Mouse (Mus musculus) bone marrow macrophage, adult 2 months (primary cell): ENCODE results near the gene Sh3glb2. TPM values are rescaled to one million over a fixed set of nuclear protein-coding genes. Genes with fewer than 3 reads are reported as not detected.

ENCODE experiments used
- H3K27ac ChIP-seq: 2 replicates; pipeline ENCODE4 v1.5.1; 2012; ENCODE audit warnings: low read depth, low read length; ENCODE audit not compliant: insufficient read depth
- H3K4me1 ChIP-seq: 2 replicates; pipeline ENCODE4 v1.6.1; 2012; ENCODE audit warnings: low read length; ENCODE audit not compliant: control insufficient read depth, insufficient read depth
- H3K4me3 ChIP-seq: 2 replicates; pipeline ENCODE4 v1.5.1; 2012; ENCODE audit warnings: mild to moderate bottlenecking, low read length, moderate library complexity; ENCODE audit not compliant: insufficient read depth
- CTCF ChIP-seq: IDR thresholded peaks from 2 replicates; pipeline ENCODE4 v1.5.1; 2012; ENCODE audit warnings: low read depth, mild to moderate bottlenecking, low read length, moderate library complexity
- POLR2A ChIP-seq: IDR thresholded peaks from 2 replicates; pipeline ENCODE4 v1.6.1; 2012; ENCODE audit warnings: mild to moderate bottlenecking, low read depth, low read length, borderline replicate concordance
- polyA plus RNA-seq: library from polyadenylated mRNA; stranded (reverse); fragments of >200 nt; gene quantifications from 2 replicates; pipeline ENCODE4 v1.2.4, GENCODE M21; 2012; ENCODE audit not compliant: missing spikeins, insufficient read depth, insufficient read length

Sh3glb2 gene
- polyA plus RNA-seq, 1 experiment = 45.1 TPM

DNA sequence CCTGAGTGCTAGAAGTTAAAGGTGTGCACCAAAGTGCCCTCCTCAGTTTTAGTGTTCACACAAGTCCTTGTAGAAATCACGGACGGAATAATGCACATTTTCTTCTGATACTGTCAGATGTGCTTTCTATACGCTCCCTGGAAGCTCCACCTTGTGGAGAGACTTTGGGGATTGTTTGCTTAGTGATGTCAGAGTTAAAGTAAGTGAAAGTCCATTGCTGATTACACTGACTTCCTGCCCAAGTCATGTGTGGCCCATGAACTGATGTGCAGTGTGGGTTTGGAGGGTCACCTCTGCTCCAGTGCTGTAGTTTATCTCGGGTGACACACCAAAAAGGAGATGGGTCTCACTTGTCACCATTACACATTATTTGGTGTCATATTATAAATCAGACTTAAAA lies 39.9 kb downstream of the Sh3glb2 start:
- TF ChIP-seq POLR2A (no peak), CTCF (no peak)
- no peak overlapping the region for H3K27ac ChIP-seq

DNA sequence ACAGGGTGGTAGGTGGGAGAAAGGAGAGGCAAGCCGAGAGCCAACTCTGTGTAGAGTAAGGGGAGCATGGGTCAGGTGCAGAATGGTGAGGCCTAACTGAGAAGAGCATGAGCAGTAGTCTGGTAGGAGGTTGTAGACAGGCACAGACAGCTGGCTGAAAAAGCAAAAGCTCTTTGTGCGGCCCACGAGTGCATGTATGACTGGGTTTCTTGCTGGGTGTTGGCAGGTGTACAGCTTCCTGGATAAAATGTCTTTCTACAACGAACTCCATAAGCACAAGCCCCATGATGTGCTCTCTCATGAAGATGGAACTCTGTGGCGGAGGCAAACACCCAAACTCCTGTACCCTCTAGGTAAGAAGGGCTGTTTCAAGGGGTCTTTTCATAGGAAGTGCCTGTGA lies 42.2 kb downstream of the Sh3glb2 start:
- no peak for TF ChIP-seq POLR2A
- TF ChIP-seq CTCF = no peak
- no peak overlapping the region for H3K4me3 ChIP-seq
- H3K27ac ChIP-seq = no peak overlapping the region
- no peaks in the 10 kb centered on the region for H3K4me1 ChIP-seq

More for the DNA sequence above, 39.9 kb downstream of the Sh3glb2 start:
- no peak overlapping the region for H3K4me3 ChIP-seq
- H3K4me1 ChIP-seq = no peaks in the 10 kb centered on the region

DNA sequence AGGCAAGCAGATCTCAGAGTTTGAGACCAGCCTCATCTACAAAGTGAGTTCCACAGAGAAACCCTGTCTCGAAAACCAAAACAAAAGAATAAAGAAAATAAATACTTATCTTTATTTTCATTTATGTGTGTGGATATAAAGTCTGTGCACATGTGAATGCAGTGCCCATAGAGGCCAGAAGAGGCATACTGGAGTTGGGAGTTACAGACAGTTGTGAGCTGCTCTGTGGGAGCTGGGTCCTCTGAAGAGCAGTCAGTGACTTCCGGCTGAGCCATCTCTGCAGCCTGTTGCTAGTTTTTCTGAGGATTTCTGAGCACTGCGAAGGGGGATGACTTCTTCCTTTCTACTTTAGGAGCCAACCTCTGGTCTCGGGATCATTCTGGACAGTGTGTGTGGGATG lies 43.0 kb downstream of the Sh3glb2 start:
- Histone ChIP-seq H3K4me1 (no peaks in the 10 kb centered on the region), H3K4me3 (no peak overlapping the region), H3K27ac (no peak overlapping the region)
- no peak for TF ChIP-seq POLR2A
- TF ChIP-seq CTCF = no peak

DNA sequence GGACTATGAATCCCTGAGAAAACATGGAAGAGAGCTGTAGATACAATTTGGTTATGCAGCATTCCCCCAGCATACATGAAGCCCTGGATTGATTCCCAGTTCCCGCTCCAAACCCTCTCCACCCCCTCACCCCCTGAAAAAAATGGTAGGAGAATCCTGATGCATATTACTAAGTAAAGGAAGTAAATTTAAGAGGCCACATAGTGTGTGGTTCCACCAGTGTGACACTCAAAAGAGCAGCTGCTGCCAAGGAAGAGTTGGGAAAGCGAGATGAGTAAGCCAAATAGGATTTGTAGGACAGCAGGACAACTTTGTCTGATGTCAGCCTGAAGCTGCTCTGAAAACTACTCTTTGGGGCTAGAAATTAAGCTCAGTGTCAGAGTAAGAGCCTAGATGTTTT lies 47.7 kb downstream of the Sh3glb2 start:
- no peak overlapping the region for H3K4me3 ChIP-seq
- H3K27ac ChIP-seq = no peak overlapping the region
- TF ChIP-seq CTCF (no peak), POLR2A (no peak)
- no peaks in the 10 kb centered on the region for H3K4me1 ChIP-seq

DNA sequence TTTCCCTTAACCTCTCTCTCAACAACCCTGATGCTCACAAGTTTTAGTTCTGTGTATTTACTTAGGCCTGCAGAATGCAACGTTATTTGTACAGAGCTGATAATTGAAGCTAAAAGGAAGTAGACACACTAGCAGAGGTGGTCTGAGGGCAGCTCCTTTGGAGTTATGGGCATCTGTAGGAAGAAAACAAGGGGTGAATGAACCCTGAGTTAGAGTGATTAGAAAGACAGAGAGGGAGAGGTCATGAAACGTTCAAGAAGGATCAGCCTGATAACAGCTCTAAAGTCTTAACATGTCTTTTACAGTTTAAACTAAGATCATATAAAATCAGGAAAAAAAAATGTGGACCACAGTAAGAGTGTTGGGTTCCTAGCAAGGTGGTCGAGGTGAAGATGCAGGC lies 49.8 kb downstream of the Sh3glb2 start:
- no peak for TF ChIP-seq POLR2A
- TF ChIP-seq CTCF = no peak
- no peaks in the 10 kb centered on the region for H3K4me1 ChIP-seq
- no peak overlapping the region for H3K4me3 ChIP-seq
- no peak overlapping the region for H3K27ac ChIP-seq

DNA sequence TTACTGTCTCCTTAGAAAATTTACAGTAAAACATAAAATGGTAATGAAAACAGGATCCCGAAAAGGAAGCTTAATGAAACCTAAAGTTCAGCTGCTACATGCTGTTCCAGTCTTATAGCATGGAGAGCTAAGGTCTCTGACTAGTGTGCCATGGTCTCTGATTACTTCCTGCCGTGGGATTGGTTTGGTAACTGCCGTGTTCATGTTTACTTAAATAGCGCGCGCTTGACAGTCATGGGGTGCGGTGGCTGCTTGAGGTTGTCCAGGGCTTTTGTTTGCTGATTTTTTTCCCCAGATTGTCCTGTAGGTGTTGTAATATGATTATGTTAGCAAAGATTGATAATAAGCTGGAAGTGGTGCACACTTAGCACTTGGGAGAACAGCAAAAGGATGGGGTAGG lies 53.0 kb downstream of the Sh3glb2 start:
- Histone ChIP-seq H3K27ac (no peak overlapping the region), H3K4me1 (no peaks in the 10 kb centered on the region)

DNA sequence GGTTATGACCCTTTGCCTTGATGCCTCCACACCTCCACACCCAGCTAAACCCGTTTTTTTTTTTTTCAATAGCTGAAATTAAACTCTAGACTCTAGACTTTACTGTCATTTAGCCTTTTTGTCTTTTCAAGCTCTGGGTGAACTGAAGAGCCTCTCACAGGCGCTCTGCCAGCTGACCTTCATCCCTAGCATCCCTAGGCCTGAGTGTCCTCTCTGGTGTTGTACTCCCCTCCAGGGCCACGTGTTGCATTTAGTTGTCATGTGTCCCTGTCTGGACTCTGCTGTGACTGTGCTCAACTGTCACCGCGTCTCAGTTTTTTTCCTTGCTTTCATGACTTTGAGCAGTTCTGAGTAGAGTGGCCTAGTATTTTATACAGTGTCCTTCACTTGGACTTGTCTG lies 59.2 kb downstream of the Sh3glb2 start:
- H3K27ac ChIP-seq = no peak overlapping the region
- no peak overlapping the region for H3K4me3 ChIP-seq
- TF ChIP-seq POLR2A (no peak), CTCF (no peak)

More for the DNA sequence above, 53.0 kb downstream of the Sh3glb2 start:
- no peak for TF ChIP-seq POLR2A
- TF ChIP-seq CTCF = no peak
- H3K4me3 ChIP-seq = no peak overlapping the region

DNA sequence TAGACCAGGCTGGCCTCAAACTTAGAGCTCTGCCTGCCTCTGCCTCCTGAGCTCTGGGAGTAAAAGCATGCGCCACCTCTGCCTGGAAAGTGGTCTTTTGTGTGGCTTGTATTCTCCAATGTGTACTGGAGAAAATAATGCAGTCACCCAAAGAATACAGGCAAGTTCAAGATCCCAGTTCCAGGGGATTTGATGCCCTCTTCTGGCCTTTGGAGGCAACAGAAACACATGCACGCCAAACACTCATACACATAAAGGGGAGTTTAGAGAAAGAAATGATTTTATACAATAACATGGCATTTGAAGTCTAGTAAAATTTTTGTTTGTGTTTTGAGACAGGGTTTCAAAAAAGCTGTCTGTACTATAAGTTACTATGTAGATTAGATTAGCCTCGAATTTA lies 59.6 kb downstream of the Sh3glb2 start:
- Histone ChIP-seq H3K4me1 (no peaks in the 10 kb centered on the region), H3K27ac (no peak overlapping the region), H3K4me3 (no peak overlapping the region)
- TF ChIP-seq CTCF = no peak
- TF ChIP-seq POLR2A = no peak

More for the DNA sequence above, 59.2 kb downstream of the Sh3glb2 start:
- no peaks in the 10 kb centered on the region for H3K4me1 ChIP-seq

Other genes with a start within 250 kb of the Sh3glb2 start
- 22.8 and 26.8 TPM in 2 replicates for gene Zer1, start 234.8 kb downstream of the Sh3glb2 start, polyA plus RNA-seq
- 95.7 and 107 TPM in 2 replicates for gene Tbc1d13, start 225.6 kb downstream of the Sh3glb2 start, polyA plus RNA-seq
- gene Endog, start 187.8 kb downstream of the Sh3glb2 start, polyA plus RNA-seq = 5.4 and 6.4 TPM in 2 replicates
- 12.5 and 12.9 TPM in 2 replicates for gene Spout1, start 180.9 kb downstream of the Sh3glb2 start, polyA plus RNA-seq
- gene Kyat1, start 153.5 kb downstream of the Sh3glb2 start, polyA plus RNA-seq = 3.5 and 3.9 TPM in 2 replicates
- 17.0 and 18.9 TPM in 2 replicates for gene Lrrc8a, start 121.6 kb downstream of the Sh3glb2 start, polyA plus RNA-seq
- gene Gm28035, start 118.8 kb downstream of the Sh3glb2 start, polyA plus RNA-seq = 0.91 and 1.6 TPM in 2 replicates
- 8.2 and 15.3 TPM in 2 replicates for gene Phyhd1, start 93.1 kb downstream of the Sh3glb2 start, polyA plus RNA-seq
- gene Gm28038, start 78.3 kb downstream of the Sh3glb2 start, polyA plus RNA-seq = 3.5 TPM in 1 of 2 replicates, not detected in the other
- gene Dolk, start 73.0 kb downstream of the Sh3glb2 start, polyA plus RNA-seq = 11.5 and 12.4 TPM in 2 replicates
- gene Nup188, start 72.9 kb downstream of the Sh3glb2 start, polyA plus RNA-seq = 14.9 and 16.0 TPM in 2 replicates
- gene Miga2, start 4.9 kb upstream of the Sh3glb2 start, polyA plus RNA-seq = 3.4 and 6.9 TPM in 2 replicates
- gene Dolpp1, start 32.9 kb upstream of the Sh3glb2 start, polyA plus RNA-seq = 24.2 and 28.7 TPM in 2 replicates
- gene Crat, start 56.5 kb upstream of the Sh3glb2 start, polyA plus RNA-seq = 66.4 and 67.4 TPM in 2 replicates
- gene Ptpa, start 56.7 kb upstream of the Sh3glb2 start, polyA plus RNA-seq = 110 TPM in 2 replicates
- 2.0 and 2.4 TPM in 2 replicates for gene Ier5l, start 114.9 kb upstream of the Sh3glb2 start, polyA plus RNA-seq
- 0.87 and 2.8 TPM in 2 replicates for gene Cstad, start 235.7 kb upstream of the Sh3glb2 start, polyA plus RNA-seq